Mouse (Mus musculus) natural killer cell, adult 2 months (primary cell): ENCODE results near the gene Chit1.
A peak's percentile ranks its signal among the peaks of the same experiment; 100 is the strongest.

Experiments used
- DNase-seq, 2 experiments: peaks; one replicate each; pipeline ENCODE4 v3.0.0; 2022; ENCODE audit warnings: low spot score in 2 of 2

Gene Chit1

GRCm38 (mm10) chr1:134142363-134142794, 31.3 kb downstream of the Chit1 start:
- DNase-seq: no peak

GRCm38 (mm10) chr1:134146066-134146465, 35.0 kb downstream of the Chit1 start:
- no peak for DNase-seq

- no peak for DNase-seq
Measured at GRCm38 (mm10) chr1:134150076-134150475, 39.0 kb downstream of the Chit1 start.

DNA sequence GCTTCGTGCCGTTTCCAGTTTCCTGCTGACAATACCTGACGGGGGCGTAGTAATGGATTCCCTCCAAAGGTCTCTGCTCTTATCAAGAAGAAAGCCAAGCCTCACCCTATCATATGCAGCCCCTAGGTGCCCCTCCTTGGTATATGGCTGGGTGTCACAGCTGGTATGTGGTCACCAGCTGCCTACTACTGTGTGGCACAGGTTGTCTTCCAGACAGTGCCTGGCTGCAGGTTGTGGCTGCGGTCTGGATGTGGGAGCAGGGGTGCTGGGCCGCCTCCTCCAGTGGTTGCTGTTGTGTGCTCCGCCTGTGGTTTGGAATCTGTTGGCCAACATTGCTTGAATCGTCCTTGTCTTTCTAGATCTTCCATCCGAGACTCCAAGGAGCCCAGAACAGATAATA, 39.7 kb downstream of the Chit1 start:
- DNase-seq: no peak

DNA sequence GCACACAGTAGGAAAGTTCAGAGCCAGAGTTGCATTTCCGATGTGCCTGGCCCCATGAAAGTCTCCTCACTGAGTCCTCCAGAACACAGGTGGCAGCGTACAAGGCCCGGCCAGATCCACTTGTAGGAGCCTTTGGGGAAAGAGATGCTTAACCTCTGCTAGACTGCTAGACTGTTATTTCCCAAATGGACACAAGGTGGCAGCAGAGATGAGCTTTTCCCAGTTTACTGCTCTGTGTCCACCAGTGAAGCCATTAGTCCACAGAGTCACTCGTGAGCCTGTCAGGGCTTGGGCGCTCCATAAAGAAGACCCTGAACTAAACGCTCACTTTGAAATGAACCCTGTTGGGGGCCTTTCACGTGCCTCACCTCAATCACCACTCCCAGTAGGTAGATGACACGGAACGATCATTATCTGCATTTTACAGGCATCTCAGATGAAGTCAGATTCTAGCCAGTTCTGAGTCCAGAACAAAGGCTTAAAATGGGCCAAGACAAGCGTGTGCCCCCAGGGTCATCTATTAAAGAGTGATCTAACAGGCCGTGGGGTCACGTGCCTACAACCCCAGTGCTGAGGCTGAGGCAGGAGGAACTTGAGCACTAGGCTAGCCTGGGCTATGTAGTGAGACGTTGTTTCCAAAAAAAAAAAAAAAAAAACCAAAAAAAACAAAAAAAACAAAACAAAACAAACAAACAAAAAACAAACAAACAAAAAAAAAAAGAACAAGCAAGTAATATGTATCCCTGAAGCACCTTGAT, 40.8 kb downstream of the Chit1 start:
- DNase-seq: peak; percentile 44 to 61

- DNase-seq: no peak
Measured at GRCm38 (mm10) chr1:134152626-134153590, 41.9 kb downstream of the Chit1 start.

GRCm38 (mm10) chr1:134154121-134154520, 43.1 kb downstream of the Chit1 start:
- no peak for DNase-seq

DNA sequence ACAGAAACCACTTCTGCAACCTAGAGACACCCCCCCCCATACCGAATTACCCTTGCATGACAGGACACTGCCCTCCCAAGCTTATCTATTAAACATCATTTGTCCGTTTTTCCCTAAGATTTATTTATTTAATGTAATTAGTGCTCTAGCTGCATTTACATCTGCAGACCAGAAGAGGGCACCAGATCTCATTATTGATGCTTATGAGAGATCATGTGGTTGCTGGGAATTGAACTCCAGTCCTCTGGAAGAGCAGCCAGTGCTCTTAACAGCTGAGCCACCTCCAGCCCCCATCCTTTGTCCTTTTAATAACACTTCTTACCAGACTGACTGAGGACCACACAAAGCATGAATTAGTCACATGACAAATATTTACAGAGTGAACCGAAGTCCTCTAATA, 43.6 kb downstream of the Chit1 start:
- no peak for DNase-seq

DNA sequence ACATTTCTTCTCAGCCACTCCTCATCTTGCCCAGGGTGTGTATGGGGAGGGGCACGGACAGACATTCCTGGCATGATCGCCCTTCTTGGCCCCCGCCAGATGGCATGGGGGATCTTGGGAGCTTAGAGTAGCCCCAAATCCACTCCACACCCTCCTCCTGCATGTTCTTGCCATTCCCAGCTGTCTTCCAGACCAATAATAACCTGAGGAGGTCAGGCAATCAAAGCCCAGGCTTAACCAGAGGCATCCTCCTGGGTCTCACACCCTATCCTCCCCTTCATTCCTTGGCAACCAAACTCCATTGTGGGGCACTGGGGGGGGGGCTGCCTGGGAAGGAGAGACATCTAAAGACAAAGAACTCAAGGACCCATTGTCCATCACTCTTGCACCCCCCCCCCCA, 49.4 kb downstream of the Chit1 start:
- no peak for DNase-seq

DNA sequence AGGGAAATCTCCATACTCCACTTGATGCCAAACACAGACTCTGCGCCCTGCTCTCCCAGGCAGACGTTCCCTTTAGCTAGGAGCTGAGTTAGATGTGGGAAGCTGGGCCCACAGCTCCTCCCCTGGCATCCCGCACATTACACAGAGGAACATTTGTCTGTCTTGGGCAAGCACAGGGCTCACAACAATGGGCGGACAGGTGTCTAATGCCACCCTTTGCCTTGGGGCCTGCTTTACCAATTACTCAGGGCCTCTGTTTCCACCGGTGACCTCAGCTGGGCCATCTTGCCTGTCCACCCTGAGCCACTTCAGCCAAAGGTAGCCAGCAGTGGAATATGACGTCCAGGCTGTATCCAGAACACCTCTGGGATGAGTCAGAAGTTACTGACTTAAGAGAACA, 50.4 kb downstream of the Chit1 start:
- DNase-seq: no peak

- DNase-seq: no peak
Measured at GRCm38 (mm10) chr1:134162510-134163225, 51.6 kb downstream of the Chit1 start.

DNA sequence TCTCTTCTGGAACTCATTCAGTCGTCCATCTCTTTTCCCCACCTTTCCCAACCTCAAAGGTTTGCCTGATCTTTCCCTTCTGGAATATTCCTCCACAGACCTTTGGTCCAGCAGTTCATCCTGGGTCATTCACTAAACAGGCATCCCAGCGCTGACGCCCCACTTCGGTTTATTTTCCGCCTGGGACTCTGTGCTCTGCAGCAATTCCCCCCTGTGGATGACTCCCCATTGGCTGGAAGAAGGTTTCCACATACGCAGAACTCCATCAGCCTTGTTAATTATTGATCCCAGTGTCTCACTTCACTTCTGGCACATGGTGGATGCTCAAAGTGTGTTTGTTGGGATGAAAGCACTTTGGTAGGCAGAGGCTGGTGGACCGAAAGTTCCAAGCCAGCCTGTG, 52.4 kb downstream of the Chit1 start:
- no peak for DNase-seq

- DNase-seq: no peak
Measured at GRCm38 (mm10) chr1:134164454-134164853, 53.4 kb downstream of the Chit1 start.

- no peak for DNase-seq
Measured at GRCm38 (mm10) chr1:134166547-134166946, 55.5 kb downstream of the Chit1 start.

DNA sequence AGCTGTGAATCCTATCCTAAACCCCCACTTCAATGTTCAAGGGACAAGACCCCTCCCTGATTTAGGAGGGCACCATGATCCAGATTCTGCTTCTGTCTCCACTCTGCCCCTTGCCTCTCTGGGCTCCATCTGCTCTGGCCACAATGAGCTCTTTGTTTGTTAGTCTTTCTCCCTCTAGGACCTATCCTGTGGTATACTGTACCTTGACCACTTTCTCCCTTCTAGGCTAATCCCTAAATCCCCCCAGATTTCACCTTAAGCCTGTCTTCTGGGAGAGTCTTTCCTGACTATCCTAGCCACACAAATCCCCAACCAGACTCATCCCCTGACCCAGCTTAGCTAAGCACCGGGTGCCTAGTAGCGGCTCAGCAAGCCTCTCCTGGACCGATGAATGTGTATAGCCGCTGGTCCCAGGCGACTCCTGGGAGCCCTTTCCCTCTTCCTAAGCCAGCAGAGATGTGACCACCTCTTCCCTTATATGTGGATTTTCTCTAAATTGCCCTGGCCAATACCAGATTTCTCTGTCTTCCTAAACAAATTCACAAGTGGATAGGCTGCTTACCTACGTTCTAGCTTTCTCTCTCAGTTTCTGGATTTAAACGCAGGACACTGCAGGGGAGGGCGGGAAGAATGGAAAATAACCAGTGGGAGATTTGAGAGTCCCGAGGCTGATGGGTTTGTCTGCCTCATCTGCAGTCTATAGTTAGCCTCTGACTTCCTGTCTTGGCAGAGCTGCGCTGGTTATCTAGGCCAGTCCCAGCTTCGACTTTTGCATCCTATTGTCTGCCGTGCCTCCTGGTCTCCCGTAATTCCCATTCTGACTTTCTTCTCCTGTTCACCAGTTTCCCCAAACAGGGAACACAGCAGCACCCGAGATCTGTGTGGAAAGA, 56.6 kb downstream of the Chit1 start:
- DNase-seq: no peak

DNA sequence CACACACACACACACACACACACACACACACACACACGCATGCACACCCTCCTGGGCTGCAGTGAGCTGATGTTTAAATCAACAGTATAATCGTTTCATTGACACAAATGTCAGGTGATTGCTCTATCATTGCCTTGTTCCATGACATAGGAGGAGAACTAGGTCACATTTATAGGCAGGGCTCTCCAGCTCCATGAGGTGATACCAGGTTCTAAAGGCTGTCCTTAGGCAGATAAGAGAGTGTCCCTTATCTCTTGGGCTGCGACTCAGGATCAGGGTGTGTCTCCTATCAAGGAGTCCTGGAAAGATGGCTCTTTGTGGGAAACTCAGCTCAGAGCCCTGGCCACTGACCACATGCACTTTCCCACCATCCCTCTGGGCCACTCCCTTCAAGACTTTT, 57.5 kb downstream of the Chit1 start:
- DNase-seq: no peak

GRCm38 (mm10) chr1:134168985-134169697, 58.1 kb downstream of the Chit1 start:
- no peak for DNase-seq

- no peak for DNase-seq
Measured at GRCm38 (mm10) chr1:134173081-134173480, 62.0 kb downstream of the Chit1 start.

- DNase-seq: no peak
Measured at GRCm38 (mm10) chr1:134177976-134178375, 66.9 kb downstream of the Chit1 start.

- DNase-seq: no peak
Measured at GRCm38 (mm10) chr1:134182025-134182424, 71.0 kb downstream of the Chit1 start, which contains the start of gene Chil1. Gene Chil1 (plus strand): TSS chr1:134182176.
